In genomic region chr13:43134468-43134867, GRCm38 (mm10) we compare ENCODE assay signal across 13 mouse cellular contexts. TPM values are rescaled to one million over a fixed set of nuclear protein-coding genes. Genes with fewer than 3 reads are reported as not detected.
DNase-seq lines count a peak whose midpoint lies in the region; ATAC-seq lines count a peak whose summit lies in the region.
"Had no signal": no experiment of that assay in that cellular context is flagged by ENCODE, and none has a peak within 500 bp of the region (broad histone marks: within the 10 kb centered on the region; RNA-seq: fewer than 3 reads in every experiment).

No protein-coding gene starts in this region.

- no peaks in the 10 kb centered on the region for H3K36me3 ChIP-seq in embryonic facial prominence, embryonic 14.5 days (ENCODE audit: control insufficient read depth, insufficient read depth, low read length)
- H3K36me3 ChIP-seq in embryonic facial prominence, embryonic 10.5 days (replicated peaks), result peaks cover 4% of the 10 kb centered on the region; the same call in 1 of the 2 replicates
- H3K36me3 ChIP-seq in heart, embryonic 13.5 days, result no peaks in the 10 kb centered on the region
- H3K36me3 ChIP-seq: stomach, embryonic 15.5 days had no signal

- H3K27ac ChIP-seq in embryonic facial prominence, embryonic 14.5 days (replicated peaks; ENCODE audit: low read depth, low read length), result no peak overlapping the region
- no peak overlapping the region for H3K27ac ChIP-seq in embryonic facial prominence, embryonic 10.5 days (replicated peaks)
- H3K27ac ChIP-seq in heart, embryonic 13.5 days (replicated peaks), result peak overlapping the region; percentile 98
- H3K27ac ChIP-seq: hindbrain, embryonic 10.5 days; stomach, embryonic 15.5 days had no signal

- peak; percentile 56 for DNase-seq in embryonic facial prominence, embryonic 14.5 days (ENCODE audit: low spot score)
- DNase-seq in embryonic facial prominence, embryonic 10.5 days (ENCODE audit: low spot score), result no peak
- DNase-seq in testis, postnatal 10 days (ENCODE audit: low spot score), result peak; percentile 56
- no peak for DNase-seq in testis, postnatal 14 days (ENCODE audit: low spot score)
- DNase-seq in layer of hippocampus, adult 9-11 months, result no peak
- no peak for DNase-seq in kidney, adult 9 months
- DNase-seq: kidney, adult 11 months had no signal

- no peak overlapping the region for H3K4me3 ChIP-seq in embryonic facial prominence, embryonic 14.5 days (ENCODE audit: low read depth, low read length)
- no peak overlapping the region for H3K4me3 ChIP-seq in embryonic facial prominence, embryonic 10.5 days
- H3K4me3 ChIP-seq in heart, embryonic 13.5 days, result no peak overlapping the region
- H3K4me3 ChIP-seq: erythroblast, embryonic 14.5 days; hindbrain, embryonic 10.5 days; megakaryocyte, embryonic 14.5 days; stomach, embryonic 15.5 days had no signal

- no peaks in the 10 kb centered on the region for H3K9me3 ChIP-seq in embryonic facial prominence, embryonic 14.5 days (ENCODE audit: control insufficient read depth, low read length)
- H3K9me3 ChIP-seq in embryonic facial prominence, embryonic 10.5 days, result no peaks in the 10 kb centered on the region
- no peaks in the 10 kb centered on the region for H3K9me3 ChIP-seq in heart, embryonic 13.5 days
- H3K9me3 ChIP-seq: hindbrain, embryonic 10.5 days; stomach, embryonic 15.5 days had no signal

- no peak overlapping the region for H3K4me2 ChIP-seq in embryonic facial prominence, embryonic 14.5 days (ENCODE audit: low read depth, low read length)
- H3K4me2 ChIP-seq in heart, embryonic 13.5 days, result peak overlapping the region; percentile 13; the same call in 1 of the 2 replicates
- H3K4me2 ChIP-seq: stomach, embryonic 15.5 days had no signal

- H3K9ac ChIP-seq in embryonic facial prominence, embryonic 14.5 days (ENCODE audit: low read depth, low read length), result no peak overlapping the region
- no peak overlapping the region for H3K9ac ChIP-seq in heart, embryonic 13.5 days
- H3K9ac ChIP-seq: stomach, embryonic 15.5 days had no signal

- 56% methylated on average over 4 of the region's 4 CpGs for WGBS in embryonic facial prominence, embryonic 14.5 days
- WGBS in embryonic facial prominence, embryonic 10.5 days, result 88% methylated on average over 4 of the region's 4 CpGs
- 12% methylated on average over 4 of the region's 4 CpGs for WGBS in heart, embryonic 13.5 days

- no peak for ATAC-seq in embryonic facial prominence, embryonic 14.5 days (ENCODE audit: low read depth)
- ATAC-seq in heart, embryonic 13.5 days (ENCODE audit: extremely low read depth, insufficient number of reproducible peaks, low FRiP score, low TSS enrichment), result peak; percentile 32; the same call in 1 of the 2 replicates
- ATAC-seq in megakaryocyte-erythroid progenitor cell, adult 5-6 weeks (replicated peaks; ENCODE audit: low FRiP score, low TSS enrichment, poor library complexity, severe bottlenecking), result peak; percentile 74

- no peaks in the 10 kb centered on the region for H3K27me3 ChIP-seq in embryonic facial prominence, embryonic 14.5 days (replicated peaks; ENCODE audit: control insufficient read depth, insufficient read depth, low read length)
- H3K27me3 ChIP-seq in embryonic facial prominence, embryonic 10.5 days (replicated peaks; ENCODE audit: low read depth, poor library complexity, severe bottlenecking), result no peaks in the 10 kb centered on the region
- H3K27me3 ChIP-seq in heart, embryonic 13.5 days (replicated peaks), result no peaks in the 10 kb centered on the region
- H3K27me3 ChIP-seq: stomach, embryonic 15.5 days had no signal

- peaks cover 7% of the 10 kb centered on the region; the same call in 1 of the 2 replicates for H3K4me1 ChIP-seq in embryonic facial prominence, embryonic 14.5 days (ENCODE audit: control insufficient read depth, insufficient read depth, low read length)
- H3K4me1 ChIP-seq in embryonic facial prominence, embryonic 10.5 days, result peaks cover 28% of the 10 kb centered on the region
- H3K4me1 ChIP-seq in heart, embryonic 13.5 days, result peaks cover 52% of the 10 kb centered on the region
- H3K4me1 ChIP-seq: megakaryocyte, embryonic 14.5 days had no signal

RNA-seq across cellular contexts. Expression of gene Tbc1d7, which starts 36.8 kb away (rescaled TPM):
- 45.9 and 55.1 TPM in 2 replicates for polyA plus RNA-seq in embryonic facial prominence, embryonic 14.5 days (2014; fragmentation: Nextera tagmentation; extraction: Ambion mirVana)
- 62.9 and 64.8 TPM in 2 replicates for polyA plus RNA-seq in embryonic facial prominence, embryonic 10.5 days (2016; fragmentation: Nextera tagmentation; extraction: Ambion mirVana)
- polyA plus RNA-seq in heart, embryonic 13.5 days (2015; fragmentation: Nextera tagmentation; extraction: Ambion mirVana), result 55.9 and 60.9 TPM in 2 replicates
- total RNA-seq in megakaryocyte-erythroid progenitor cell, adult 5-6 weeks (2014; fragmentation: Nextera tagmentation), result 10.7 and 21.3 TPM in 2 replicates
- total RNA-seq in megakaryocyte-erythroid progenitor cell, adult 5-6 weeks (2017), result 5.1 and 7.7 TPM in 2 replicates

Comparison
In these comparisons a context has a peak if more than half of its experiments do, and no peak if none do; other contexts are left out.
1. DNase-seq: peak in embryonic facial prominence, embryonic 14.5 days (single experiment) and testis, postnatal 10 days (single experiment); none in embryonic facial prominence, embryonic 10.5 days (single experiment), testis, postnatal 14 days (single experiment), layer of hippocampus, adult 9-11 months (single experiment) and kidney, adult 9 months (single experiment).